Mouse (Mus musculus): ENCODE measurements around the gene Nmur1. TPM values are rescaled to one million over a fixed set of nuclear protein-coding genes. Genes with fewer than 3 reads are reported as not detected.

Nmur1 gene
- total RNA-seq, 2 experiments from 2014 or later: not detected

DNA sequence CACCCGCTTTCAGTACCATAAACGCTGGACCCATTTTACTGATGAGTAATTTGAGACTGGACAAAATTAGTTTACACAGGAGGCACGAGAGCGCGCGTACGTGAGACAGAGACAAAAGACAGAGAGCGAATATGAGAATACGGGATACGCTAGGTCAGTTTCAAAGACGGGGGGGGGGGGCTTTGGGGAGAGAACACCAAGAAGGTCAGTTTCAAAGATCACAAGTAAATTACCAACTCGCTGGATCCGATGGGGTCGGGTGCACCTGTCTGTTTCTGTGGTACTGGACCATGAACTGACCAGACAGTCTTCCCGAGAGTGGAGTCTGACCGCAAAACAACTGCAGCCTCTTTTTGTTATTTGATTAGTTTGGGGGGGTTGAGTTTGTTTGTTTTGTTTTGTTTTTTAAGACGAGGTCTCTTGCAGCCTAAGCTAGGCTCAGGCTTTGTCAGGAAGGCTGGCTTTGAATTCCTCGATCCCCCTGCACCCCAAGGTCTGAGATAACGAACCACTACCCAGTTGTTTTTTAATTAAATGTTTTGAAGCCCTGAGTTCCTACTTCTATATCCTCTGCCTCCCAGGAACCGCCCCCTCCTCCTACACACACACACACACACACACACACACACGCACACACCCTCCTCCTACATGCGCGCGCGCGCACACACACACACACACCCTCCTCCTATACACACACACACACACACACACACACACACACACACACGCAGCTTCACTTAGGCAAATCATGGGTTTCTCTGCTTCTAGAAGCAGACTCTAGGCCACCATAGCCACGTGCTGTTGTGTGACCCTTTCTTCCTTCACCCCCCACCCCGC is 15.1 kb upstream of the Nmur1 start:
- peak; percentile 72 for DNase-seq

DNA sequence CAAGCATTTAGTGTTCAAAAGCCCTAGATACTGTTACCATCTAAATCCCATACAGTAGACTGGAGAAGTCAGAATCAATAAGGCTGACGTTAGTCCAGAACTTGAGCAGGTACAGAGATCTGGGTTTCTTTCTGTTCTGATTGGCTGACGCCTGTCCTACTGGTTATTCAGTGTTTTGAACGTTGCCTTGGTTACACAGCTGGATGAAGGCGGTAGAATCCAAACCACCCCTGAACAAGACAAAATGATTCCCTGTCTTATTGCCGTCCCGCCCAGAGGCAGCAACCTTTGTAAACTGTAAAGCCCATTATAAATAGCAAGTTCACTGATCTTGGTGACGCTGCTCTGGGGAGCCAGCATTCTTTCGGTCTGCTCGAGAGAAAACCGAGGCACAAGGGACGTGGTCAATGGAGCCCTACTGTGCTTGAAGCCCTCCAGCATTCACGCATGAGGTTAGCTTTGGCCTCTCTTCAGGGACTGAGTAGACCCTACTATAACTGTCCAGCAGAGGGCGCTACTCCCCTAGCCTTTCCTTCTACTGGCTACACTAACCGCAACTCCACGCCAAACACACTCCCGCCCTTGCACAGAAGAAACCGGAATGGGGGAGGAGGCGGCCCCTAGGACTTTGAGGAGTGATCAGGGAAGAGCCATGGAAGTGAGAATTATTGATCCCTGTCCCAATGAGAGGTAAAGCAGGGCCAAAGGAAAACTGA is 14.3 kb upstream of the Nmur1 start:
- peak; percentile 96 for DNase-seq

- DNase-seq: peak; percentile 62
These were observed 13.6 kb upstream of the Nmur1 start for GRCm38 (mm10) chr1:86439487-86440170.

DNA sequence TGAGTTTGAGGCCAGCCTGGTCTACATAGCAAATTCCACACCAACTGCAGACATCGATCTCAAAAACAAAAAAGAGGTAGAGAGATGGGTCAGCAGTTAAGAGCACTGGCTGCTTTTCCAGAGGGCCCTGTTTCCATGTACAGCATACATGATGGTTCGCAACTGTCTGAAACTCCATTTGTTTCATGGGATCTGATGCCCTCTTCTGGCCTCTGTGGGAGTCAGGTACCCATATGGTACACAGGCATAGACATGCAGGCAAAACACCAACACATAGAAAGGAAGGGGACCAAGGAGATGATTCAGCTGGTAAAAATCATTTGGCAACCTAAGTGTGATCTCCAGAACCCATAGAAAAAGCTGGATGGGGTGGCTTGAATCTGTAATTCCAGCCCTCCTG is 12.5 kb upstream of the Nmur1 start:
- no peak for DNase-seq

DNA sequence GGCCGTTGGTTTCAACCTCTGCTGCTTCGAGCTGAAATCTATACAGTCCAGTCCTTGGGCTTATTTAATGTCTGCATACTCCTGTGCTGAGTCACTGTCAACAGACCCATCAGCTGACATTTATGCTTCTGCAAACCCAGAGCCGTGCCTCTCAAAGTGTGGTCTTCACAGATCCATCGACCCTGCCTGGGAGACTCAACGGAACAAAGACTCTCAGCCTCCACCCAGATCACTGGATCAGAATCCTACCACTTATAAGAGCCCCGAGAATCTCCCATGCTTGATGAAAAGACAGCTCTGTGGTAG is 11.9 kb upstream of the Nmur1 start:
- no peak for DNase-seq

GRCm38 (mm10) chr1:86437219-86438013 is 11.4 kb upstream of the Nmur1 start:
- no peak for DNase-seq

DNA sequence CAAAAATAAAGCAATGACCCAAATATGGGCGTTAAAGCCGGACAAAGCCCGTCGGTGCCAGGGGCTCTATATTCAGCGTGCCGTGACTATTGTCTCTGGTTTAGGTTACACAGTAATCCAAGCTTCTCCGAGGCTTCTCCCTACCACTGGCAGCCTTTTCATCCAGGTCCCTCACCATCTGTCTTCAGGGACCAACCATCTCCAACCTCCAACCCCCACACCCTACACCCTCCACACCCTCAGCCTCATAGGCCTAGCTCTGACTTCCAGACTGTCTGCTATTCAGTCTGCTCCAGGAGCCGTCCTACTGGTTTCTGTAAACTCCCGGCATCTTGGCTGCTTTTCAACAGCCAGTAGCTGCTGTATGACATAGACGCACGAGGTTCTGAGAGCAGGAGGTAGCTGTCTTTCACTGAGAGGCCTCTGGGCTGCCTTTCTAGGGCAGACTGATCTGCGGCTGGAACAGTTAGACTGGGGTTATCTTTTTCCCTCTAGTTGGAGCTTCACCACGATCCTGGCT is 9.3 kb upstream of the Nmur1 start:
- peak; percentile 53 for DNase-seq

DNA sequence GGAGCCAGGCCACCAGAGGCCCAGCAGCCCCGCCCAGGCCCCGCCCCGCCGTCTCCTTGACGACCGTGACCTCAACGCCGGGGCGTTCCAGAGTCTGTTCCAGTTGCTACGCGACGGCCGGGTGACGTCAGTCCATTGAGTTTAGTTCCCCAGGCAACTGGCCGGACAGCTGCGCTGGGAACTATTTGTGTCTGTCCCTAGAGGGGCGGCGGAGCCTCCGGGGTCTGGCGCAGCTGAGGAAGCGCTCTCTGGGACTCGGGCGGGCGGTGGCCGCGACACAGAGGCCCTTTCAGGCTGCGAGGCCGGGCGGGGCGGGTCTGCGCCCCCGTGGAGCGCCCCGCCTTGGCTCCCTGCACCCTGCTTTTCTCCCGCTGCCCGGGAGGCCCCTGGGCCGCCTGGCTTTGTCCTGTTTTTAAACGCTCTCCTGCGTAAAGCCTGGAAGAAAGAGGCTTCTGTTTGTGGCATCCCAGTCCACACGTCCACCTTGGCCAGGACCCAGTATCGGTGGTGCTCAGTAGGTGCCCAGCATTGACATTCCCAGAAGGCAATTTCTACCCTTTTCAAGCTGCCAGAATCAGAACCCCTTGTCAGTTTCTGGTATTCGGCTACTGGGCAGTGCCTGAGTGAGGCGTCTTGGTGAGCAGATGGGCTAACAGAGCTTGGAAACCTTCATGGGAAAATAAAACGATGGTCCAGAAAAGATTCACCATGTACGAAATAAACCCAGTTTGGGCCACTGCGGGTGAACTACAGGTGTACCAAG is 8.6 kb upstream of the Nmur1 start:
- peak; percentile 99 for DNase-seq

- DNase-seq: peak; percentile 74
These were observed 8.0 kb upstream of the Nmur1 start for GRCm38 (mm10) chr1:86434001-86434400.

DNA sequence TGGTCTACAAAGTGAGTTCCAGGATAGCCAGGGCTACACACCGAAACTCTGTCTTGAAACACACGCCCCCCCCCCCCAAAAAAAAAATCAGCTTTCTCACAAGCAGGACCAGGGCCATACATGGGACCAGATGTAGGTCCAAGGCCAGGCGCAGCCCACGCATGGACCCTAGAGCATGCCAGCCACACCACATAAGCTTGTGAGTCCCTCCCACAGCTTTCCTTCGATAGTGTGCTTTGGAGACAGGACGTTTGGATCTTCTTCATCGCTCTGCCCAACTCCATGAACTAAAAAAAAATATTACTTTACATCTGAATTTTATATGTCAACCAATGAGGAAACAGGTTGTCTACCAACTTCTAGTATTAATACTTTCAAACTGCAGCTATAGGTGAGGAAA is 7.3 kb upstream of the Nmur1 start:
- no peak for DNase-seq

- DNase-seq: no peak
These were observed 6.8 kb upstream of the Nmur1 start for GRCm38 (mm10) chr1:86432778-86433177.

DNA sequence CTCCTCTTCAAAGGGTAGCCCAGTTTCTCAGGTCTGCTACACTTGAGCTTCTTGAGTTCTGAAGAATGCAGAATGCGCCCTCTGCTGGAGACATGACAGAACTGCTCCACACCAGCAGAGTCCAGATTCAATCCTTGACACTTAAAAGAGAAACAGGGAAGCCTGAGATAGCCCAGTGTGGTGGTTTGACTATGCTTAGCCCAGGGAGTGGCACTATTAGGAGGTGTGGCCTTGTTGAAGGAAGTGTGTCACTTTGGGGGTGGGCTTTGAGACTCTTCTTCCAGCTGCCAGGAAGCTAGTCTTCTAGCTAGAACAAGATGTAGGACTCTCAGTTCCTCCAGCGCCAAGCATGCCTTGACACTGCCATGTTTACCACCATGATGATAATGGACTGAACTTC is 4.0 kb upstream of the Nmur1 start:
- DNase-seq: peak; percentile 79

DNA sequence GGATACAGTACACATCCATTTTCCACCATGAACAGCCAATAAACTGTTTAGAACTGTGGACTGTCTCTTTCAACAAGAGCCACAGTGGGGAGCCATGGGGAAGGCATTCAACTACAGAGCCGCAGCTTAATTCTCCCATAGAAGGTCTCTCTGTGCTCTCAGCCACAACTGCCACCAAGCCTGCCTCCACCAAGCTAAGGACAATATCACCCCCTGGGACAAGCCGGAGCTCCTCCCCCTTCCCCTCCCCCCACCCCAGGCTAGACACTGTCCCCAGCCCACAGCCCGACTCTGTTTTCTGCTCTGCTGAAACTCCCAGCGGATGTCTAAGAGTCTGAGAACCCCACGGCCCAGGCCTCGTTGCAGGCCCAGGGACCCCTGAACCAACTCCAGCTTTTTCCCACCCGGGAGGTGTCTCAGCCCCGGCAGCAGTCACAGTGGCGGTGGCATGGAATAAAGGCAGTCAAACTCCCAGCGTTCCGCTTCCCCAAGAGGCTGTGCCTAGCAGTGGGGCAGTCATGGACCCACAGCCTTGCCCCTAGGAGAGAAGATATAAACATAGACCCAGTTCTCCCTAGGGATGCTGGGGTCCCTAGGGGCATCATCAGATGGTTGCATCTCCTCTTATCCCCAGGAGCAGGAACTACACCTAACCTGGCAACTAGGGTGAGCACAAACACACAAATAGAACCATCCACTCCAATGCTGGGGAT is 1.0 kb downstream of the Nmur1 start:
- no peak for DNase-seq

DNA sequence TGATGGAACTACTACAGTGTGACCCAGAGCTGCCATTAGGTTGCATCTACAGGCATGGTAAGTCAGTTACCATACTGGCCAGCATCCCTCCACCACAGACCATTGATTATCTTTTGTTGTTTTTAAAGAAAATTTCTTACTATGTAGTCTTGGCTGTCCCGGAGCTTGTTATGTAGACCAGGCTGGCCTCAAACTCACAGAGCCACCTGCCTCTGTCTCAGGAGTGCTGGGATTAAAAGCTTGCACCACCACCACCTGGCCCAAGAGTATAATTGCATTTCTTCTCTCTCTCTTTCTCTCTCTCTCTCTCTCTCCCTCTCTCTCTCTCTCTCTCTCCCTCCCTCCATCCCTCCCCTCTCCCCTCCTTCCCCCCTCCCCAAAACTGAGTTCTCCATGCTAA is 1.7 kb downstream of the Nmur1 start:
- no peak for DNase-seq

GRCm38 (mm10) chr1:86423879-86424278 is 2.1 kb downstream of the Nmur1 start:
- DNase-seq: no peak

DNA sequence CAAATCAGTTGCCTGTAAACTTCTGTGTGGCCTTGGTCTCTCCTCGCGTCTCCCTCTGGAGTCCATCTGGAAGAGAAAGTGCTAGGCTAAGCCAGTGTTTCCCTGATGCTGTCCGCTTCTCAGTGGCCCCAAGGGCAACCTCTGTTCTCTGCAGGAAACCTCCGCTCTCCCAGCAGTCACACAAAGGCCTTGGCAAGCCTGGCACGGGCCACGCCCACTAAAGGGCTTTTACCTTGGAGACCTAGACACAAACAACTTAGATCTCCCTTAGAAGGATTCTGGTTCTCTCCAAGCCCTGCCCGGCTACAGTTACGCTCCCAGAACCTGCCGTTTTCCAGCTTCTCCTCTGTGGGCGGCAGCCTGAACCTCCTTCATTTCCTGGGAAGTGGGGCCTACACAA is 5.0 kb downstream of the Nmur1 start:
- DNase-seq: peak; percentile 83

- DNase-seq: no peak
These were observed 9.7 kb downstream of the Nmur1 start for GRCm38 (mm10) chr1:86416321-86416720.

GRCm38 (mm10) chr1:86415612-86416184 is 10.3 kb downstream of the Nmur1 start:
- DNase-seq: peak; percentile 66

GRCm38 (mm10) chr1:86415144-86415543 is 10.9 kb downstream of the Nmur1 start:
- DNase-seq: no peak

GRCm38 (mm10) chr1:86414715-86415114 is 11.3 kb downstream of the Nmur1 start:
- no peak for DNase-seq

Data from adrenal gland, postnatal 10 days (tissue).